Mouse (Mus musculus) layer of hippocampus, postnatal 10 days (tissue): ENCODE results near the gene 4930442H23Rik. TPM values are rescaled to one million over a fixed set of nuclear protein-coding genes. Genes with fewer than 3 reads are reported as not detected.
"Not testable (repeated sequence)": the region's sequence is repeated elsewhere in the genome, so short reads cannot be mapped to it uniquely, and the experiment has no call there.

ENCODE experiments used
- DNase-seq, 2 experiments: peaks; one replicate each; pipeline ENCODE4 v3.0.0; 2021; ENCODE audit warnings: low spot score in 2 of 2
- long read RNA-seq: library from polyadenylated mRNA; stranded (forward); transcript quantifications from one replicate; pipeline ENCODE4 v2.0.0, GENCODE M21; 2023
- total RNA-seq, 2 experiments: library from RNA; stranded (reverse); gene quantifications; 2 replicates each; pipeline ENCODE4 v1.2.3; 2021

The 4930442H23Rik gene
- not detected for total RNA-seq
- long read RNA-seq = 0 reads

- no peak for DNase-seq
Measured at GRCm38 (mm10) chr10:81183805-81184204, at the start of gene 4930442H23Rik. Gene 4930442H23Rik (minus strand): TSS chr10:81183849.

- no peak for DNase-seq
Measured at GRCm38 (mm10) chr10:81233226-81233585, 49.6 kb upstream of the 4930442H23Rik start.

- DNase-seq = peak; percentile 90 to 95
Measured at GRCm38 (mm10) chr10:81232580-81233225, 49.1 kb upstream of the 4930442H23Rik start, which contains the start of gene Zfr2. Gene Zfr2 (plus strand): TSS chr10:81233155.

GRCm38 (mm10) chr10:81231436-81231835 is 47.8 kb upstream of the 4930442H23Rik start:
- DNase-seq = no peak

GRCm38 (mm10) chr10:81230438-81231332 is 47.0 kb upstream of the 4930442H23Rik start, which contains the start of gene Atcay:
Gene Atcay (minus strand): TSS chr10:81230833.
- peak; percentile 72 to 80 for DNase-seq

- no peak for DNase-seq
Measured at GRCm38 (mm10) chr10:81229735-81230437, 46.2 kb upstream of the 4930442H23Rik start.

GRCm38 (mm10) chr10:81223731-81224130 is 40.1 kb upstream of the 4930442H23Rik start:
- not testable (repeated sequence) for DNase-seq

GRCm38 (mm10) chr10:81221402-81222015 is 37.9 kb upstream of the 4930442H23Rik start:
- no peak for DNase-seq

GRCm38 (mm10) chr10:81217964-81218363 is 34.3 kb upstream of the 4930442H23Rik start:
- peak; percentile 59 to 69 for DNase-seq

- not testable (repeated sequence) for DNase-seq
Measured at GRCm38 (mm10) chr10:81217267-81217666, 33.6 kb upstream of the 4930442H23Rik start.

- DNase-seq = no peak
Measured at GRCm38 (mm10) chr10:81216810-81217209, 33.2 kb upstream of the 4930442H23Rik start.

- no peak for DNase-seq
Measured at GRCm38 (mm10) chr10:81216260-81216659, 32.6 kb upstream of the 4930442H23Rik start.

GRCm38 (mm10) chr10:81210154-81210553 is 26.5 kb upstream of the 4930442H23Rik start:
- DNase-seq = no peak

GRCm38 (mm10) chr10:81204137-81204536 is 20.5 kb upstream of the 4930442H23Rik start:
- no peak for DNase-seq

GRCm38 (mm10) chr10:81202978-81203720 is 19.5 kb upstream of the 4930442H23Rik start:
- no peak for DNase-seq

GRCm38 (mm10) chr10:81201807-81202758 is 18.4 kb upstream of the 4930442H23Rik start, which contains the start of gene Nmrk2:
Gene Nmrk2 (minus strand): TSS chr10:81202051.
- no peak for DNase-seq

- no peak for DNase-seq
Measured at GRCm38 (mm10) chr10:81200605-81201287, 17.1 kb upstream of the 4930442H23Rik start.

- DNase-seq = no peak
Measured at GRCm38 (mm10) chr10:81200141-81200540, 16.5 kb upstream of the 4930442H23Rik start.
